Mouse (Mus musculus) lung, adult 2 months (tissue): ENCODE measurements around the gene Ltbr. TPM values are rescaled to one million over a fixed set of nuclear protein-coding genes. Genes with fewer than 3 reads are reported as not detected.

Source experiments
- DNase-seq: peaks from one replicate; pipeline ENCODE4 v3.0.0; 2022
- H3K4me1 ChIP-seq: fragments of 200-500 bp; 2 replicates; pipeline ENCODE4 v1.6.1; 2011; ENCODE audit warnings: low read length; ENCODE audit not compliant: control insufficient read depth, insufficient read depth
- H3K4me3 ChIP-seq: fragments of 200-500 bp; replicated peaks from 2 replicates; pipeline ENCODE3; 2011; ENCODE audit warnings: low read depth, mild to moderate bottlenecking, control low read depth, low read length; ENCODE audit errors: extremely low read depth
- CTCF ChIP-seq: fragments of 200-500 bp; IDR thresholded peaks from 2 replicates; pipeline ENCODE4 v1.5.1; 2011; ENCODE audit warnings: mild to moderate bottlenecking, low read length, control low read depth; ENCODE audit not compliant: insufficient read depth
- POLR2A ChIP-seq: fragments of 200-500 bp; IDR thresholded peaks from 2 replicates; pipeline ENCODE4 v1.6.1; 2011; ENCODE audit warnings: low read depth, mild to moderate bottlenecking, control low read depth, low read length, borderline replicate concordance; ENCODE audit errors: extremely low read depth
- WGBS: fragments of 180-500 bp; shearing (Covaris S2); methylation state at CpG from one replicate; pipeline ENCODE4 v1.1.7; 2018; 5-methylcytosine and 5-hydroxymethylcytosine counted together
- polyA plus RNA-seq: library from polyadenylated mRNA; depleted of rRNA; stranded (reverse); fragments of >200 nt; gene quantifications from 2 replicates; pipeline ENCODE4 v1.2.3, GENCODE M21; 2012; rRNA removed

Gene Ltbr
- polyA plus RNA-seq, 1 experiment, result 107 TPM

- TF ChIP-seq POLR2A (no peak), CTCF (no peak)
- Histone ChIP-seq H3K4me1 (no peaks in the 10 kb centered on the region), H3K4me3 (no peak overlapping the region)
- 56% methylated on average over 10 of the region's 10 CpGs for WGBS
- no peak for DNase-seq
Measured at GRCm38 (mm10) chr6:125260006-125260555, 53.6 kb downstream of the Ltbr start.

Other genes with a start within 250 kb of the Ltbr start
- gene Lpar5, start 246.0 kb downstream of the Ltbr start, polyA plus RNA-seq, result 6.5 and 13.9 TPM in 2 replicates
- 108 and 129 TPM in 2 replicates for gene Chd4, start 217.9 kb downstream of the Ltbr start, polyA plus RNA-seq
- gene Nop2, start 182.0 kb downstream of the Ltbr start, polyA plus RNA-seq, result 10.1 and 13.6 TPM in 2 replicates
- 45.0 and 51.0 TPM in 2 replicates for gene Iffo1, start 168.6 kb downstream of the Ltbr start, polyA plus RNA-seq
- gene Gapdh, start 147.4 kb downstream of the Ltbr start, polyA plus RNA-seq, result 1,317 and 1,826 TPM in 2 replicates
- gene Ncapd2, start 122.2 kb downstream of the Ltbr start, polyA plus RNA-seq, result 15.5 and 34.2 TPM in 2 replicates
- gene Mrpl51, start 122.1 kb downstream of the Ltbr start, polyA plus RNA-seq, result 30.1 and 39.4 TPM in 2 replicates
- 12.5 and 22.0 TPM in 2 replicates for gene Vamp1, start 98.3 kb downstream of the Ltbr start, polyA plus RNA-seq
- 29.8 and 33.4 TPM in 2 replicates for gene Tapbpl, start 82.0 kb downstream of the Ltbr start, polyA plus RNA-seq
- 8.1 and 9.8 TPM in 2 replicates for gene Cd27, start 76.9 kb downstream of the Ltbr start, polyA plus RNA-seq
- 0.17 and 0.19 TPM in 2 replicates for gene Tuba3a, start 27.8 kb downstream of the Ltbr start, polyA plus RNA-seq
- gene Scnn1a, start 6.8 kb upstream of the Ltbr start, polyA plus RNA-seq, result 245 and 249 TPM in 2 replicates
- 186 and 200 TPM in 2 replicates for gene Tnfrsf1a, start 35.5 kb upstream of the Ltbr start, polyA plus RNA-seq
- gene Plekhg6, start 66.9 kb upstream of the Ltbr start, polyA plus RNA-seq, result 1.3 and 2.6 TPM in 2 replicates
- gene Cd9, start 180.9 kb upstream of the Ltbr start, polyA plus RNA-seq, result 405 and 537 TPM in 2 replicates
- gene Vwf, start 232.9 kb upstream of the Ltbr start, polyA plus RNA-seq, result 421 and 464 TPM in 2 replicates